12 mouse cellular contexts compared by ENCODE assay signal in genomic region chr9:115581116-115581515, GRCm38 (mm10).
"Had no signal": no experiment of that assay in that cellular context is flagged by ENCODE, and none has a peak within 500 bp of the region (broad histone marks: within the 10 kb centered on the region; RNA-seq: fewer than 3 reads in every experiment).

No protein-coding gene starts in this region.

- H3K9me3 ChIP-seq: liver, embryonic 15.5 days; midbrain, embryonic 13.5 days had no signal

- ATAC-seq: lung, postnatal 0 days; midbrain, embryonic 13.5 days had no signal

- H3K4me2 ChIP-seq: kidney, embryonic 15.5 days; liver, embryonic 11.5 days; liver, embryonic 15.5 days; midbrain, embryonic 13.5 days; neural tube, embryonic 12.5 days had no signal

- DNase-seq: kidney, adult 18-20 months; kidney, postnatal 14 days; lung, adult 2 months; lung, postnatal 36 days; thymus, postnatal 4 days had no signal

- H3K4me1 ChIP-seq: kidney, embryonic 15.5 days; liver, embryonic 15.5 days; midbrain, embryonic 13.5 days; neural tube, embryonic 12.5 days had no signal

- H3K27ac ChIP-seq: kidney, embryonic 15.5 days; liver, embryonic 15.5 days; midbrain, embryonic 13.5 days; neural tube, embryonic 12.5 days; stomach, postnatal 0 days had no signal

- H3K36me3 ChIP-seq: kidney, embryonic 15.5 days; liver, embryonic 15.5 days; midbrain, embryonic 13.5 days; neural tube, embryonic 12.5 days had no signal

- H3K4me3 ChIP-seq: kidney, embryonic 15.5 days; liver, embryonic 15.5 days; midbrain, embryonic 13.5 days; neural tube, embryonic 12.5 days had no signal

- H3K9ac ChIP-seq: kidney, embryonic 15.5 days; liver, embryonic 15.5 days; midbrain, embryonic 13.5 days; neural tube, embryonic 12.5 days had no signal

- H3K27me3 ChIP-seq: kidney, embryonic 15.5 days; liver, embryonic 15.5 days; midbrain, embryonic 13.5 days; neural tube, embryonic 12.5 days had no signal
